Mouse (Mus musculus) brain, embryonic 14.5 days (tissue): ENCODE data around the gene Hip1.

Experiments used
- CTCF ChIP-seq: fragments of 200-500 bp; IDR thresholded peaks from 2 replicates; pipeline ENCODE4 v1.5.1; 2012; ENCODE audit warnings: inconsistent platforms, mild to moderate bottlenecking, moderate library complexity, borderline replicate concordance; ENCODE audit not compliant: insufficient read depth, insufficient read length; ENCODE audit errors: extremely low read depth
- POLR2A ChIP-seq: fragments of 200-500 bp; IDR thresholded peaks from 2 replicates; pipeline ENCODE4 v1.6.1; 2012; ENCODE audit warnings: mild to moderate bottlenecking, inconsistent platforms, borderline replicate concordance; ENCODE audit not compliant: poor library complexity, insufficient read depth, insufficient read length, severe bottlenecking; ENCODE audit errors: extremely low read depth

GRCm38 (mm10) chr5:135544032-135544558 lies 825 bp downstream of the Hip1 start:
- TF ChIP-seq CTCF (no peak), POLR2A (no peak)
